Mouse (Mus musculus) midbrain, embryonic 15.5 days (tissue): ENCODE results near the gene Fmnl3. TPM values are rescaled to one million over a fixed set of nuclear protein-coding genes. Genes with fewer than 3 reads are reported as not detected.
A peak's percentile ranks its signal among the peaks of the same experiment; 100 is the strongest.

ENCODE experiments used
- ATAC-seq: fragments of 200-750 bp; cut with Nextera tagmentation; replicated peaks from 2 replicates; pipeline ENCODE4 v1.8.0; 2017; ENCODE audit warnings: moderate TSS enrichment
- H3K27ac ChIP-seq: fragments of 300-500 bp; sonication (generic); 2 replicates; pipeline ENCODE4 v1.5.1; 2015; ENCODE audit warnings: mild to moderate bottlenecking, inconsistent platforms
- H3K27me3 ChIP-seq: fragments of 300-500 bp; sonication (generic); replicated peaks from 2 replicates; pipeline ENCODE4 v1.6.1; 2015; ENCODE audit warnings: inconsistent platforms
- H3K36me3 ChIP-seq: fragments of 300-500 bp; sonication (generic); replicated peaks from 2 replicates; pipeline ENCODE4 v1.6.1; 2015; ENCODE audit warnings: inconsistent platforms
- H3K4me1 ChIP-seq: fragments of 300-500 bp; sonication (generic); 2 replicates; pipeline ENCODE4 v1.6.1; 2015; ENCODE audit warnings: inconsistent platforms
- H3K4me2 ChIP-seq: fragments of 300-500 bp; sonication (generic); 2 replicates; pipeline ENCODE4 v1.6.1; 2015; ENCODE audit warnings: inconsistent platforms, mild to moderate bottlenecking, moderate library complexity
- H3K4me3 ChIP-seq: fragments of 300-500 bp; sonication (generic); 2 replicates; pipeline ENCODE4 v1.5.1; 2015; ENCODE audit warnings: mild to moderate bottlenecking, inconsistent platforms
- H3K9ac ChIP-seq: fragments of 300-500 bp; sonication (generic); 2 replicates; pipeline ENCODE4 v1.6.1; 2015; ENCODE audit warnings: mild to moderate bottlenecking, inconsistent platforms
- H3K9me3 ChIP-seq: fragments of 300-500 bp; sonication (generic); 2 replicates; pipeline ENCODE4 v1.6.1; 2016; ENCODE audit warnings: inconsistent platforms
- WGBS: fragments of 180-500 bp; shearing (Covaris S2); methylation state at CpG from one replicate; pipeline ENCODE4 v1.1.7; 2015; ENCODE audit warnings: mixed read lengths; 5-methylcytosine and 5-hydroxymethylcytosine counted together
- polyA plus RNA-seq: library from polyadenylated mRNA; unstranded; fragments of >200 nt; fragmentation: Nextera tagmentation; extraction: Ambion mirVana; gene quantifications from 2 replicates; pipeline ENCODE4 v1.2.1, GENCODE M21; 2015

Fmnl3 gene
- polyA plus RNA-seq, 1 experiment from 2014 or later: 10.0 TPM

- Histone ChIP-seq H3K9ac (no peak overlapping the region), H3K27me3 (no peaks in the 10 kb centered on the region), H3K36me3 (peaks cover 54% of the 10 kb centered on the region), H3K4me1 (no peaks in the 10 kb centered on the region; the same call in 1 of the 2 replicates), H3K4me2 (no peak overlapping the region), H3K4me3 (no peak overlapping the region), H3K9me3 (no peaks in the 10 kb centered on the region), H3K27ac (no peak overlapping the region)
- no peak for ATAC-seq
- 90% methylated on average over 14 of the region's 14 CpGs for WGBS
Observed at GRCm38 (mm10) chr15:99318861-99319410, 51.3 kb downstream of the Fmnl3 start.

DNA sequence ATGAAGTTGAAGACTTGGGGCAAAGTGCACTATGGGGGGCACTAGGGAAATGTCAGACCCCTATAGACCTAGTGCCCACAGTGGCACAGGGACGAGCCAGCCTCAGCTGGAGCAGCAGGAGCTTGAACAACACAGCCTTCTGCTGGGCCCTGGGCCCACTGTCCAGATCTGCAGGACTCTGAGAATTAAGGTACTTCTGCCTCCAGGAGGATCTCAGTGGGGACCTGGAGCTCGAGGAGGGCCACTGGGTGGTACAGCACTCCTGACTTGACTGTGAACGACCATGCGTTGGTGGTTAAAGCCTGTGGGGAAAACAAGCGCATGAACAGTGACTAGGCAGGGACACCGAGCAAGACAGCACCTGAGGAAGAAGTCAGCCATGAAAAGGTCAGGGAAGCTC is 52.2 kb downstream of the Fmnl3 start:
- Histone ChIP-seq H3K9ac (no peak overlapping the region), H3K36me3 (peaks cover 57% of the 10 kb centered on the region), H3K9me3 (no peaks in the 10 kb centered on the region), H3K4me3 (no peak overlapping the region), H3K4me2 (no peak overlapping the region), H3K27me3 (no peaks in the 10 kb centered on the region), H3K27ac (no peak overlapping the region), H3K4me1 (no peaks in the 10 kb centered on the region; the same call in 1 of the 2 replicates)
- ATAC-seq: no peak
- 96% methylated on average over 6 of the region's 6 CpGs for WGBS

DNA sequence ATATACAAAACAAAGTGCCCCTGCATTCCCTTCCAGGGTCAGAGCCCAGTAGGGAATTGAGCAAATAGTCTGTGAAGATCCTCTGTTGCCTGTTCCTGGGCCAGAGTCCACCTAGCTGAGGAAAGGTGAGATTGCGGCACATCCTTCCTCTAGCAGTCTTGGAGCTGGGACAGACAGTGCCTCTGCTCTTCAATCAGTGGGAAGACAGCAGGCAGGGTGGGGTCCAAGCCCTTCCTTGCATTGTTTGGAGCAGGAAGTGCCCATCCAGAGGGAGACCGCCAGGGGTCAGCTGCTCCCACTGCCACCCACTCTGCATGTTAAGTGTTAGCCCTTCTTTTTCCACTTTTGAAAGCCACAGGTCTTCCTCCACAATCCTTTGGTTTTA is 53.0 kb downstream of the Fmnl3 start:
- peak; percentile 29; the same call in 1 of the 2 replicates for ATAC-seq

DNA sequence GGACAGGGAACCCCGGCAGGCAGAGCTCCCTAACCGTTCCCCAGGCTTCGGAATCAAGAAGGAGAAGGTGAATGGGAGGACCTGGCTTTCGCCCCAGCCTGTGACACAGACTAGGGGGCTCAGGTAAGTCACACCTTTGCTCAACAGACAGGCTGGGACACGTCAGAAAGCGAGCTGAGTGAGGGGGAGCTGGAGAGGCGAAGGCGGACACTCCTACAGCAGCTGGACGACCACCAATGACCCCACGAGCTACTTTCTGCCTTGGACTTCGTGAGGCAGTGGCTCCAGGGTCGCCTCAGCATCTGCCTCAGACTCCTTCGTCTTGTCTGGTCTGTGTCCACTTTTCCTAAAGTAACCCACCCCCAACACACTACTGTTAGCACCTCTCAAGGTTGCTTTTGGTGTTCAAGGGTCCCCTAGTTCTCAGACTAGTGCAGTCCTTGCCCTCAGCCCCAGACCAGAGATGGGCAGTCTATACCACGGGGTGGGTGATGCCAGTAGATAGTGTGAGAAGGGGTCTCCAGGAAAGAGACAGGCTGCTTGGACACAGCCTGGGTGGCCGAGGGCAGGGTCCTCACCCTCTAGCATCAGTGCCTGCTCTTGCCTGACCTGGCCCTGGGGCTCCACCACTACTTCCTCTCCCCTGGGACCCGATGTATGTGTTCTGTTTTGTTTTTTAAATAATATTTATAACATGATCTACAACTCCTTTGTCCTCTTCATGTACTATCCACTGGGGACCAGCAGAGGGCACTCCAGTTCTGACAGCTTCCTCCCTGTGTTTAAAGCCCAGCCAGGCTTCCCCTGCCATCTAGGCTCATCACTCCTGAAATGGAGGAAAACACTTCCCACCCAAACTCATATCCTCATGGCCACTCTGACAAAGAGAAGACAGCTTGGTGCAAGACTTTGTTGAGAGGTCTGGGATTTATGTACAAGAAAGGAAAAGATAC is 53.7 kb downstream of the Fmnl3 start:
- peak; percentile 57 for ATAC-seq
- H3K9me3 ChIP-seq: no peaks in the 10 kb centered on the region
- peak overlapping the region; percentile 78 for H3K27ac ChIP-seq
- H3K4me2 ChIP-seq: no peak overlapping the region
- H3K27me3 ChIP-seq: no peaks in the 10 kb centered on the region
- no peak overlapping the region for H3K9ac ChIP-seq
- H3K36me3 ChIP-seq: peaks cover 66% of the 10 kb centered on the region
- no peaks in the 10 kb centered on the region; the same call in 1 of the 2 replicates for H3K4me1 ChIP-seq
- H3K4me3 ChIP-seq: no peak overlapping the region
- WGBS: 81% methylated on average over 16 of the region's 16 CpGs

More for the DNA sequence above, 53.0 kb downstream of the Fmnl3 start:
- Histone ChIP-seq H3K36me3 (peaks cover 60% of the 10 kb centered on the region), H3K9me3 (no peaks in the 10 kb centered on the region), H3K4me3 (no peak overlapping the region), H3K4me1 (no peaks in the 10 kb centered on the region; the same call in 1 of the 2 replicates), H3K4me2 (no peak overlapping the region), H3K27ac (peak overlapping the region; percentile 78), H3K9ac (no peak overlapping the region), H3K27me3 (no peaks in the 10 kb centered on the region)
- WGBS: 84% methylated on average over 2 of the region's 2 CpGs

DNA sequence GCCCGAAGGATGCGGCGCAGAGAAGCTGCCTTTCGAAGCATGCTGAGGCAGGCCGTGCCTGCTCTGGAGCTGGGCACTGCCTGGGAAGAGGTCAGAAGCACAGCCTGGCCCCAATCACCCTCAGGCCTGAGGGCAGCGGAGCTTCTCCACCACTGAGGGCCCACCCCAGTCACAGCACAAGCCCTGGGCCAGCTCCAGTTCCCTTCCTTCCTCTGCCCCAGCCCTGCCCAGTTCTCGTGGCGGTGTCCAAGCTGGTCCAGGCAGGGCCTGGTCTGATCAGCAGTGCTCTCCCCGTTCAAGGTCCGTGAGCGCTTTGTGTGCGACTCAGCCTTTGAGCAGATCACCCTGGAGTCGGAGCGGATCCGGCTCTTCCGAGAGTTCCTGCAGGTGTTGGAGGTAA is 55.4 kb downstream of the Fmnl3 start:
- Histone ChIP-seq H3K4me1 (no peaks in the 10 kb centered on the region; the same call in 1 of the 2 replicates), H3K9ac (no peak overlapping the region), H3K36me3 (peaks cover 69% of the 10 kb centered on the region), H3K4me3 (no peak overlapping the region), H3K9me3 (no peaks in the 10 kb centered on the region), H3K27ac (no peak overlapping the region), H3K4me2 (no peak overlapping the region), H3K27me3 (no peaks in the 10 kb centered on the region)
- whole genome bisulfite sequencing: 93% methylated on average over 16 of the region's 16 CpGs
- ATAC-seq: no peak

- Histone ChIP-seq H3K4me2 (no peak overlapping the region), H3K27me3 (no peaks in the 10 kb centered on the region), H3K4me1 (no peaks in the 10 kb centered on the region), H3K27ac (no peak overlapping the region), H3K9me3 (no peaks in the 10 kb centered on the region), H3K4me3 (no peak overlapping the region), H3K36me3 (peaks cover 80% of the 10 kb centered on the region), H3K9ac (no peak overlapping the region)
- WGBS: 95% methylated on average over 5 of the region's 5 CpGs
- no peak for ATAC-seq
Observed at GRCm38 (mm10) chr15:99310617-99311016, 59.7 kb downstream of the Fmnl3 start.

GRCm38 (mm10) chr15:99309549-99309948 is 60.7 kb downstream of the Fmnl3 start:
- peaks cover 78% of the 10 kb centered on the region for H3K36me3 ChIP-seq
- H3K9ac ChIP-seq: no peak overlapping the region
- H3K4me1 ChIP-seq: no peaks in the 10 kb centered on the region
- WGBS: 93% methylated on average over 9 of the region's 9 CpGs
- H3K9me3 ChIP-seq: no peaks in the 10 kb centered on the region
- no peak for ATAC-seq
- H3K4me2 ChIP-seq: no peak overlapping the region
- no peak overlapping the region for H3K27ac ChIP-seq
- H3K4me3 ChIP-seq: no peak overlapping the region
- H3K27me3 ChIP-seq: no peaks in the 10 kb centered on the region

DNA sequence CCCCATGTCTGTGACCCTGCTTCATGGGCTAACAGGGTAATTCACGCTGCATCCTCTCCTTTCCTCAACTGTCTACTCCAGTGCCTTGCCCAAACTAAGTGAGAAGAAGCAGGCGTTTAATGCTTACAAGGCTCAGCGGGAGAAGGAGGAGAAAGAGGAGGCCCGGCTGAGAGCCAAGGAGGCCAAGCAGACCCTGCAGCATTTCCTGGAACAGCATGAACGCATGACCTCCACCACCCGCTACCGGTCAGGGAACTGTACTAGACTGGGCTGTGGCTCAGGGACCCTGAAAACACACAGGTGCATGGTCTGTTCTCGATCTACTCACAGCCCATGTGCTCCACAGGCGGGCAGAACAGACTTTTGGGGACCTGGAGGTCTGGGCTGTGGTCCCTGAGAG is 62.8 kb downstream of the Fmnl3 start:
- H3K4me2 ChIP-seq: no peak overlapping the region
- H3K4me1 ChIP-seq: no peaks in the 10 kb centered on the region
- no peaks in the 10 kb centered on the region for H3K27me3 ChIP-seq
- H3K36me3 ChIP-seq: peaks cover 65% of the 10 kb centered on the region
- no peak for ATAC-seq
- no peak overlapping the region for H3K27ac ChIP-seq
- H3K4me3 ChIP-seq: no peak overlapping the region
- H3K9me3 ChIP-seq: no peaks in the 10 kb centered on the region
- 89% methylated on average over 9 of the region's 9 CpGs for WGBS
- H3K9ac ChIP-seq: no peak overlapping the region

DNA sequence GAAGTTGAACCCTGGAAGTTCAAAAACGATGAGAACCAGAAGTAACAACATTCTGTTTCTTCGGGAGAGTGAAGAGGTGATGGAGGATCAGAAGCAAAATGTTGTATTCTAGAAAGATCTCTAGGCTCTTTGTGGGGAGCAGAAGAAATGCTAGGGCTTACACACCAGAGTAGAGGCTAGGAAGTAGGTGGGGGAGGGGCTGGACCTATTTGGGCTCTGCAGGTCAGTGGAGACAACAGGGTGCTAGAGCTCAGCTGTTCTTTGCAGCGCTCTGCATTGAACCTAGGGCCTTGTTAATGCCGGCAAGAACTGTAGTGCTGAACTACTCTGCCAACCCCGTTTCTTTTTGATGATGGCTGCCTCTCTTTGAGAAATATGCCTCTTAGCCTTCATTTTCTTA is 74.1 kb downstream of the Fmnl3 start:
- Histone ChIP-seq H3K4me1 (peaks cover 24% of the 10 kb centered on the region), H3K9me3 (no peaks in the 10 kb centered on the region), H3K27me3 (no peaks in the 10 kb centered on the region), H3K9ac (peak overlapping the region; percentile 77), H3K27ac (peak overlapping the region; percentile 87; the same call in 1 of the 2 replicates), H3K36me3 (no peaks in the 10 kb centered on the region), H3K4me2 (peak overlapping the region; percentile 64), H3K4me3 (peak overlapping the region; percentile 78)
- 42% methylated on average over 5 of the region's 5 CpGs for WGBS
- no peak for ATAC-seq

- Histone ChIP-seq H3K36me3 (no peaks in the 10 kb centered on the region), H3K9me3 (no peaks in the 10 kb centered on the region), H3K27me3 (no peaks in the 10 kb centered on the region), H3K4me3 (peak within 1 kb of the TSS; percentile 78), H3K4me2 (peak within 1 kb of the TSS; percentile 64), H3K9ac (peak within 1 kb of the TSS; percentile 77), H3K4me1 (peaks cover 24% of the 10 kb centered on the region), H3K27ac (peak within 1 kb of the TSS; percentile 87)
- ATAC-seq: peak; percentile 38
- WGBS: under 1% methylated on average over 14 of the region's 17 CpGs
Observed at GRCm38 (mm10) chr15:99295484-99295981, 74.7 kb downstream of the Fmnl3 start, which contains the start of gene Fam186b. Gene Fam186b, minus strand, starts transcription at chr15:99295888.

DNA sequence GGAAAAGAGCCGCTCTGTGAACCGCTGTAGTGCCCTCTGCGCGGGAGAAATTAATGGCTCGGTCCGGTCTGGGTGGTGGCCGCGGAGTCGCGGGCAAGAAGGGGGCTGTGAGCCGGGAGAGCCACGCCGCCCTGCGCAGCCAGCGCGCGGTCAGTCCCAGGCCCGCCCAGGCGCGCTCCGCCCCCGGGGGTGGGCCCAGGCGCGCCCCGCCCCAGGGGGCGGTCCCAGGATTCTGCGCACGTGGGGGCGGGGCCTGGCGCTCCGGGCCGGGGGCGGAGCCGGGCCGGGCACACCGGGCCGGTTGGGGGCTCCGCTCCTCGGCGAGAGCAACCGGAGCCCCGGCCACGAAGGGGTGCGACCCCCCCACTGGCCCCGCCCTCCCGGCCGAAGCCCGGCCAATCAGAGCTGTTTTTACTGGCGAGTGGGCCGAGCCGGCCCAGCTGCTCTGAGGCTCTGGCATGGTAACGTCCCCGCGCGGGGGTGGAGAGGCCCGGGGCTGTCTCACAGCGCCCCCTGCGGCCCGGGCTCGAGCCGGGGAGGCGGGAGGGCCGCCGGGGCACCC is 75.4 kb downstream of the Fmnl3 start, which contains the start of gene Prpf40b:
TSS of gene Prpf40b (plus strand) at position 275 of the 562 bp plus-strand sequence.
- Histone ChIP-seq H3K9ac (peak within 1 kb of the TSS; percentile 77), H3K4me1 (peaks cover 24% of the 10 kb centered on the region), H3K36me3 (no peaks in the 10 kb centered on the region), H3K4me3 (peak within 1 kb of the TSS; percentile 78), H3K27ac (peak within 1 kb of the TSS; percentile 87), H3K4me2 (peak within 1 kb of the TSS; percentile 64), H3K27me3 (no peaks in the 10 kb centered on the region), H3K9me3 (no peaks in the 10 kb centered on the region)
- peak; percentile 96 for ATAC-seq
- WGBS: under 1% methylated on average over 62 of the region's 64 CpGs

DNA sequence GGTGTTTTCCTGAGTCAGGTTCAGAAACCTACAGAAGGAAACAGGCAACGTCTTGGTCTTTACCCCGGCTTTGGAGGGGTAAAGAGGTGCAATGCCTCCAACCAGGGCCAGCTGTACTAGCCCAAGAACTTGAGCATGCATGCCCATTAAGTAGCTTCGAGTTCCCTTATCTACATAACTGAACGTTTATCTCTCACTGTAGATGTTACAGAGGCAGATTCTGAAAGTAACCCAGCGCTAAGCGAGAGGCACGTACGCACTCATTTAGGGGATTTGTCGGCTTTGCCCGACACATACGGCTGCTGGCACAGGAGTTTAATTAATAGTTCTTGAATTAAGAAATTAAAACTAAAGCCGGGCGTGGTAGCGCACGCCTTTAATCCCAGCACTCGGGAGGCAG is 76.0 kb downstream of the Fmnl3 start:
- peak overlapping the region; percentile 77 for H3K9ac ChIP-seq
- peak overlapping the region; percentile 64 for H3K4me2 ChIP-seq
- peak overlapping the region; percentile 87; the same call in 1 of the 2 replicates for H3K27ac ChIP-seq
- H3K9me3 ChIP-seq: no peaks in the 10 kb centered on the region
- WGBS: 25% methylated on average over 16 of the region's 16 CpGs
- no peaks in the 10 kb centered on the region for H3K27me3 ChIP-seq
- H3K4me1 ChIP-seq: peaks cover 24% of the 10 kb centered on the region
- ATAC-seq: peak; percentile 15; the same call in 1 of the 2 replicates
- H3K36me3 ChIP-seq: no peaks in the 10 kb centered on the region
- peak overlapping the region; percentile 78 for H3K4me3 ChIP-seq
